Comparison of ENCODE assay signal across 26 mouse cellular contexts in genomic region chr16:89837096-89837495, GRCm38 (mm10).
DNase-seq lines count a peak whose midpoint lies in the region; ATAC-seq lines count a peak whose summit lies in the region.
"Had no signal": no experiment of that assay in that cellular context is flagged by ENCODE, and none has a peak within 500 bp of the region (broad histone marks: within the 10 kb centered on the region; RNA-seq: fewer than 3 reads in every experiment).

No protein-coding gene starts in this region.

- H3K27me3 ChIP-seq in embryonic facial prominence, embryonic 12.5 days, result no peaks in the 10 kb centered on the region
- H3K27me3 ChIP-seq in embryonic facial prominence, embryonic 10.5 days (replicated peaks; ENCODE audit: low read depth, poor library complexity, severe bottlenecking), result no peaks in the 10 kb centered on the region
- no peaks in the 10 kb centered on the region for H3K27me3 ChIP-seq in intestine, embryonic 16.5 days (replicated peaks; ENCODE audit: control insufficient read depth, insufficient read depth, low read length)
- H3K27me3 ChIP-seq: embryonic facial prominence, embryonic 15.5 days; intestine, embryonic 15.5 days; limb, embryonic 12.5 days; liver, embryonic 12.5 days had no signal

- no peak overlapping the region for H3K4me2 ChIP-seq in embryonic facial prominence, embryonic 12.5 days (replicated peaks)
- H3K4me2 ChIP-seq in intestine, embryonic 16.5 days (ENCODE audit: low read depth, low read length), result no peak overlapping the region
- H3K4me2 ChIP-seq: embryonic facial prominence, embryonic 15.5 days; hindbrain, embryonic 14.5 days; intestine, embryonic 15.5 days; limb, embryonic 12.5 days; liver, embryonic 12.5 days had no signal

- no peak overlapping the region for H3K9ac ChIP-seq in embryonic facial prominence, embryonic 12.5 days
- no peak overlapping the region for H3K9ac ChIP-seq in intestine, embryonic 16.5 days (ENCODE audit: low read depth, low read length)
- H3K9ac ChIP-seq: embryonic facial prominence, embryonic 15.5 days; hindbrain, embryonic 14.5 days; intestine, embryonic 15.5 days; limb, embryonic 12.5 days; liver, embryonic 12.5 days had no signal

- H3K36me3 ChIP-seq in embryonic facial prominence, embryonic 12.5 days, result peaks cover 22% of the 10 kb centered on the region
- peaks cover 48% of the 10 kb centered on the region for H3K36me3 ChIP-seq in embryonic facial prominence, embryonic 10.5 days (replicated peaks)
- H3K36me3 ChIP-seq in intestine, embryonic 16.5 days (ENCODE audit: control insufficient read depth, insufficient read depth, low read length), result no peaks in the 10 kb centered on the region
- H3K36me3 ChIP-seq: embryonic facial prominence, embryonic 15.5 days; intestine, embryonic 15.5 days; liver, embryonic 12.5 days had no signal

- H3K4me1 ChIP-seq in embryonic facial prominence, embryonic 12.5 days, result no peaks in the 10 kb centered on the region
- peaks cover 17% of the 10 kb centered on the region for H3K4me1 ChIP-seq in embryonic facial prominence, embryonic 10.5 days
- peaks cover 2% of the 10 kb centered on the region; the same call in 1 of the 2 replicates for H3K4me1 ChIP-seq in intestine, embryonic 16.5 days (ENCODE audit: control insufficient read depth, insufficient read depth, low read length)
- H3K4me1 ChIP-seq: intestine, embryonic 15.5 days; limb, embryonic 12.5 days; liver, embryonic 12.5 days had no signal

- no peak overlapping the region for H3K4me3 ChIP-seq in embryonic facial prominence, embryonic 12.5 days
- no peak overlapping the region for H3K4me3 ChIP-seq in embryonic facial prominence, embryonic 10.5 days
- H3K4me3 ChIP-seq in intestine, embryonic 16.5 days (ENCODE audit: low read length), result no peak overlapping the region
- H3K4me3 ChIP-seq: embryonic facial prominence, embryonic 15.5 days; heart, adult 2 months; intestine, embryonic 15.5 days; limb, embryonic 12.5 days; liver, embryonic 12.5 days; midbrain, embryonic 10.5 days; myocyte had no signal

- 0 out of 2 replicates have a peak overlapping the region, but pooled peaks have one; percentile 23 for H3K27ac ChIP-seq in embryonic facial prominence, embryonic 12.5 days
- H3K27ac ChIP-seq in embryonic facial prominence, embryonic 10.5 days (replicated peaks), result no peak overlapping the region
- H3K27ac ChIP-seq in intestine, embryonic 16.5 days (ENCODE audit: low read length), result no peak overlapping the region
- H3K27ac ChIP-seq: embryonic facial prominence, embryonic 15.5 days; heart, adult 2 months; hindbrain, embryonic 14.5 days; intestine, embryonic 15.5 days; limb, embryonic 12.5 days; liver, embryonic 12.5 days had no signal

- no peak for ATAC-seq in embryonic facial prominence, embryonic 12.5 days (ENCODE audit: insufficient number of reproducible peaks, insufficient read depth, low FRiP score, low TSS enrichment)
- no peak for ATAC-seq in intestine, embryonic 16.5 days
- ATAC-seq: forebrain, embryonic 14.5 days; intestine, embryonic 15.5 days; liver, embryonic 12.5 days; midbrain, embryonic 16.5 days had no signal

- DNase-seq in embryonic facial prominence, embryonic 10.5 days (ENCODE audit: low spot score), result no peak
- peak; percentile 14 for DNase-seq in 3T3-L1 (ENCODE audit: low read depth, low spot score)
- peak; percentile 71 for DNase-seq in T-cell, adult 2 months (ENCODE audit: low spot score)
- DNase-seq in thymus, postnatal 0 days (ENCODE audit: low spot score), result peak; percentile 43
- DNase-seq in embryo, embryonic 10 days (ENCODE audit: low spot score), result no peak
- DNase-seq in B cell, adult 2 months, result no peak
- DNase-seq: cerebellum, adult 11-12 months; cerebellum, postnatal 10 days; gastrocnemius, postnatal 10 days; heart, adult 2 months; heart, postnatal 4 days; kidney, adult 9 months; kidney, postnatal 14 days; lung, adult 18-20 months; lung, postnatal 10 days had no signal

- H3K9me3 ChIP-seq in embryonic facial prominence, embryonic 12.5 days, result no peaks in the 10 kb centered on the region
- H3K9me3 ChIP-seq in embryonic facial prominence, embryonic 10.5 days, result no peaks in the 10 kb centered on the region
- H3K9me3 ChIP-seq in intestine, embryonic 16.5 days (ENCODE audit: control insufficient read depth, low read length), result no peaks in the 10 kb centered on the region
- H3K9me3 ChIP-seq: embryonic facial prominence, embryonic 15.5 days; intestine, embryonic 15.5 days; limb, embryonic 12.5 days; liver, embryonic 12.5 days; midbrain, embryonic 10.5 days had no signal

- whole genome bisulfite sequencing in embryonic facial prominence, embryonic 12.5 days, result 69% methylated on average over 9 of the region's 9 CpGs
- WGBS in embryonic facial prominence, embryonic 10.5 days, result 75% methylated on average over 9 of the region's 9 CpGs
- 66% methylated on average over 9 of the region's 9 CpGs for WGBS in intestine, embryonic 16.5 days

Comparison
In these comparisons a context has a peak if more than half of its experiments do, and no peak if none do; other contexts are left out.
1. DNase-seq: peak in 3T3-L1 (single experiment), T-cell, adult 2 months (single experiment) and thymus, postnatal 0 days (single experiment); none in embryonic facial prominence, embryonic 10.5 days (single experiment), embryo, embryonic 10 days (single experiment) and B cell, adult 2 months (0 of 2).